Mouse (Mus musculus) heart, embryonic 13.5 days (tissue): Measurements from ENCODE around the gene Zyx. TPM values are rescaled to one million over a fixed set of nuclear protein-coding genes. Genes with fewer than 3 reads are reported as not detected.

Experiments
- ATAC-seq: fragments of 200-750 bp; cut with Nextera tagmentation; 2 replicates; pipeline ENCODE4 v1.8.0; 2017; ENCODE audit warnings: moderate TSS enrichment; ENCODE audit not compliant: insufficient number of reproducible peaks, low FRiP score, low TSS enrichment; ENCODE audit errors: extremely low read depth
- H3K27ac ChIP-seq: fragments of 300-500 bp; sonication (generic); replicated peaks from 2 replicates; pipeline ENCODE4 v1.5.1; 2015; ENCODE audit warnings: moderate library complexity, mild to moderate bottlenecking, inconsistent platforms
- H3K27me3 ChIP-seq: fragments of 300-500 bp; sonication (generic); replicated peaks from 2 replicates; pipeline ENCODE4 v1.6.1; 2015; ENCODE audit warnings: mild to moderate bottlenecking, inconsistent platforms
- H3K36me3 ChIP-seq: fragments of 300-500 bp; sonication (generic); 2 replicates; pipeline ENCODE4 v1.6.1; 2015; ENCODE audit warnings: mild to moderate bottlenecking, inconsistent platforms
- H3K4me1 ChIP-seq: fragments of 300-500 bp; sonication (generic); 2 replicates; pipeline ENCODE4 v1.6.1; 2015; ENCODE audit warnings: inconsistent platforms
- H3K4me2 ChIP-seq: fragments of 300-500 bp; sonication (generic); 2 replicates; pipeline ENCODE4 v1.6.1; 2015; ENCODE audit warnings: inconsistent platforms, mild to moderate bottlenecking, moderate library complexity
- H3K4me3 ChIP-seq: fragments of 300-500 bp; sonication (generic); 2 replicates; pipeline ENCODE4 v1.5.1; 2015; ENCODE audit warnings: moderate library complexity, mild to moderate bottlenecking, inconsistent platforms
- H3K9ac ChIP-seq: fragments of 300-500 bp; sonication (generic); 2 replicates; pipeline ENCODE4 v1.6.1; 2015; ENCODE audit warnings: inconsistent platforms, mild to moderate bottlenecking, moderate library complexity
- H3K9me3 ChIP-seq: fragments of 300-500 bp; sonication (generic); 2 replicates; pipeline ENCODE4 v1.6.1; 2016; ENCODE audit warnings: inconsistent platforms
- WGBS: fragments of 180-500 bp; shearing (Covaris S2); methylation state at CpG from one replicate; pipeline ENCODE4 v1.1.7; 2015; ENCODE audit warnings: mixed read lengths; 5-methylcytosine and 5-hydroxymethylcytosine counted together
- polyA plus RNA-seq: library from polyadenylated mRNA; unstranded; fragments of >200 nt; fragmentation: Nextera tagmentation; extraction: Ambion mirVana; gene quantifications from 2 replicates; pipeline ENCODE4 v1.2.1, GENCODE M21; 2015

Gene Zyx
- polyA plus RNA-seq, 1 experiment from 2014 or later, result 173 TPM

- H3K4me2 ChIP-seq, result no peak overlapping the region
- no peaks in the 10 kb centered on the region for H3K9me3 ChIP-seq
- H3K4me3 ChIP-seq, result no peak overlapping the region
- 79% methylated on average over 6 of the region's 6 CpGs for WGBS
- peaks cover 70% of the 10 kb centered on the region for H3K36me3 ChIP-seq
- H3K4me1 ChIP-seq, result peaks cover 88% of the 10 kb centered on the region
- H3K27me3 ChIP-seq, result no peaks in the 10 kb centered on the region
- ATAC-seq, result no peak
- peak overlapping the region; percentile 93 for H3K27ac ChIP-seq
- no peak overlapping the region for H3K9ac ChIP-seq
Measured at GRCm38 (mm10) chr6:42360231-42360840, 10.9 kb downstream of the Zyx start.

- Histone ChIP-seq H3K27me3 (no peaks in the 10 kb centered on the region), H3K4me3 (no peak overlapping the region), H3K4me2 (no peak overlapping the region), H3K9me3 (no peaks in the 10 kb centered on the region), H3K27ac (peak overlapping the region; percentile 93; the same call in 1 of the 2 replicates), H3K9ac (no peak overlapping the region), H3K4me1 (peaks cover 79% of the 10 kb centered on the region), H3K36me3 (peaks cover 61% of the 10 kb centered on the region)
- WGBS, result 84% methylated on average over 13 of the region's 13 CpGs
- no peak for ATAC-seq
Measured at GRCm38 (mm10) chr6:42361041-42361895, 11.8 kb downstream of the Zyx start.

GRCm38 (mm10) chr6:42362074-42362473, 12.6 kb downstream of the Zyx start:
- H3K4me2 ChIP-seq, result no peak overlapping the region
- H3K27ac ChIP-seq, result peak overlapping the region; percentile 72
- H3K4me1 ChIP-seq, result peaks cover 71% of the 10 kb centered on the region
- ATAC-seq, result no peak
- no peaks in the 10 kb centered on the region for H3K27me3 ChIP-seq
- H3K36me3 ChIP-seq, result peaks cover 53% of the 10 kb centered on the region
- no peak overlapping the region for H3K4me3 ChIP-seq
- H3K9ac ChIP-seq, result peak overlapping the region; percentile 50
- 36% methylated on average over 1 of the region's 1 CpGs for WGBS
- no peaks in the 10 kb centered on the region for H3K9me3 ChIP-seq

- 62% methylated on average over 1 of the region's 1 CpGs for WGBS
- ATAC-seq, result no peak
- H3K9ac ChIP-seq, result peak overlapping the region; percentile 50
Measured at GRCm38 (mm10) chr6:42362497-42362896, 13.1 kb downstream of the Zyx start.

GRCm38 (mm10) chr6:42362974-42363373, 13.5 kb downstream of the Zyx start:
- Histone ChIP-seq H3K9ac (0 out of 2 replicates have a peak overlapping the region, but pooled peaks have one; percentile 50), H3K27me3 (no peaks in the 10 kb centered on the region), H3K4me1 (peaks cover 62% of the 10 kb centered on the region), H3K27ac (peak overlapping the region; percentile 72), H3K4me2 (no peak overlapping the region), H3K9me3 (no peaks in the 10 kb centered on the region), H3K4me3 (no peak overlapping the region), H3K36me3 (peaks cover 44% of the 10 kb centered on the region)
- ATAC-seq, result no peak
- 37% methylated on average over 3 of the region's 3 CpGs for WGBS

More at GRCm38 (mm10) chr6:42362497-42362896, 13.1 kb downstream of the Zyx start:
- H3K27ac ChIP-seq, result peak overlapping the region; percentile 72
- no peak overlapping the region for H3K4me3 ChIP-seq
- H3K4me1 ChIP-seq, result peaks cover 67% of the 10 kb centered on the region
- peaks cover 49% of the 10 kb centered on the region for H3K36me3 ChIP-seq
- H3K4me2 ChIP-seq, result no peak overlapping the region
- no peaks in the 10 kb centered on the region for H3K27me3 ChIP-seq
- H3K9me3 ChIP-seq, result no peaks in the 10 kb centered on the region

DNA sequence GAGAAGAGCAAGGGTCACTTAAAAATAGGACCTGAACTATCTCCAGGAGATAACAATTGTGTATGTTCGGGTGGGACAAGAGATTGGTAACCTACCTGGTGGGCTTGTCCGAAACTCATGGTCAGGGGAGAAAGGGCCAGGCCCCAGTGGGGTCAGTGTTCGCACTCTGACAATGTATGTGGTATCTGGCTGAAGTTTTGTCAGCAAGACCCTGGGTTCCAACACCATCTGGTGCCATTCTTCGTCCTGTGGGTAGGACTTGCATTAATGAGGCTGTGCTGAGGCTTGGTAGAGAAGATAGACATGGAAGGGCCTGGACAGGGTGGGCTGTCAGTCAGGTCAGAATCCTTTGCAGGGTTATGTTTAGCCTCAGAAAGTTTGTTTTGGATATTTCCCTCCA, 14.6 kb downstream of the Zyx start:
- Histone ChIP-seq H3K4me1 (peaks cover 51% of the 10 kb centered on the region), H3K9me3 (no peaks in the 10 kb centered on the region), H3K4me3 (no peak overlapping the region), H3K27me3 (no peaks in the 10 kb centered on the region), H3K27ac (no peak overlapping the region), H3K36me3 (peaks cover 33% of the 10 kb centered on the region), H3K4me2 (no peak overlapping the region), H3K9ac (no peak overlapping the region)
- 71% methylated on average over 4 of the region's 4 CpGs for WGBS
- no peak for ATAC-seq

- Histone ChIP-seq H3K9ac (no peak overlapping the region), H3K4me1 (peaks cover 48% of the 10 kb centered on the region), H3K27me3 (no peaks in the 10 kb centered on the region), H3K36me3 (peaks cover 28% of the 10 kb centered on the region), H3K27ac (no peak overlapping the region), H3K4me3 (no peak overlapping the region), H3K4me2 (no peak overlapping the region), H3K9me3 (no peaks in the 10 kb centered on the region)
- 83% methylated on average over 15 of the region's 15 CpGs for WGBS
- no peak for ATAC-seq
Measured at GRCm38 (mm10) chr6:42364607-42365006, 15.2 kb downstream of the Zyx start.

DNA sequence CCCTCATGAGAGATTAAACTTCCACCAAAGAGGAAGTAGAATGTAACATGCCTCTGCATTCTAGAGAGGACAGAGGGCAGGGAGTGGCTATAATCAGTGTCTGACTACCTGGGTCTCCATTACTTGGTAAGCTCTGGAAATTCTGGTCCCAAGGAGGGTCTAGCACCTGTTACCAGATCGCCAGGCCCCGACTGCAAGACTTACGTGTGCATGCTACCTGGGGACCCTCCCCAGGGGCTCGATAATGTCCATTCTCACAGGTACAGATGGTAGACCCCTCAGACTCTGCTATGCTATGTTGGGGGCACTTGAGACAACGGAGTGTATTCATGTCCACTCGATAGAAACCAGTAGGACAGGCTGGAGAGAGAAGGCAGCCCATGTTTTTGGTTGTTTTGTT, 15.8 kb downstream of the Zyx start:
- no peak overlapping the region for H3K9ac ChIP-seq
- no peak overlapping the region for H3K4me3 ChIP-seq
- no peak for ATAC-seq
- peaks cover 48% of the 10 kb centered on the region for H3K4me1 ChIP-seq
- H3K36me3 ChIP-seq, result peaks cover 22% of the 10 kb centered on the region
- no peaks in the 10 kb centered on the region for H3K27me3 ChIP-seq
- H3K9me3 ChIP-seq, result no peaks in the 10 kb centered on the region
- H3K27ac ChIP-seq, result no peak overlapping the region
- no peak overlapping the region for H3K4me2 ChIP-seq
- 87% methylated on average over 6 of the region's 6 CpGs for WGBS

DNA sequence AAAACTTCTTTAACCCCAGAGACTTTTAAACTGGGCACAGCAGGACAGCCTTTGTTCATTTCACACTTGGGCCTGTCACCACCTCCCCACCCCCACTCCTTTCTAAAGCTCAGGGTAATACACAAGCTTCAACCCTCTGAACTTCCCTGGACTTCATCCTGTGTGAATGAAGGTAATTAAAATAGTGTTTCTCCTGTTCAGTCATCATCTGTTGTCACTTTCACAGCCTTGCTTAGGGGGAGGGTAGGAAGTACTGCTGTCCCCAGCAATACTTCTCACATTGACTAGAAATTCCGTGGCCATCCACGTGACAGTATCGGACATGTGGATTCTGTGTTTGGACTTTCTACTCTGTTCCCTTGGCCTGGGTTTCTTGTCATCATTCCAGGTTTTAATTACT, 20.4 kb downstream of the Zyx start:
- H3K4me2 ChIP-seq, result peak overlapping the region; percentile 29; the same call in 1 of the 2 replicates
- 0 out of 2 replicates have a peak, but pooled peaks cover 1% of the 10 kb centered on the region for H3K36me3 ChIP-seq
- no peak overlapping the region for H3K9ac ChIP-seq
- no peaks in the 10 kb centered on the region for H3K27me3 ChIP-seq
- peak; percentile 29; the same call in 1 of the 2 replicates for ATAC-seq
- peak overlapping the region; percentile 57 for H3K27ac ChIP-seq
- H3K4me3 ChIP-seq, result no peak overlapping the region
- WGBS, result 8% methylated on average over 3 of the region's 3 CpGs
- H3K9me3 ChIP-seq, result no peaks in the 10 kb centered on the region
- peaks cover 51% of the 10 kb centered on the region for H3K4me1 ChIP-seq

GRCm38 (mm10) chr6:42370630-42371363, 21.4 kb downstream of the Zyx start:
- H3K27ac ChIP-seq, result peak overlapping the region; percentile 57
- H3K4me2 ChIP-seq, result no peak overlapping the region

GRCm38 (mm10) chr6:42372001-42372400, 22.6 kb downstream of the Zyx start:
- H3K4me3 ChIP-seq, result peak overlapping the region; percentile 60

More at GRCm38 (mm10) chr6:42370630-42371363, 21.4 kb downstream of the Zyx start:
- H3K9me3 ChIP-seq, result no peaks in the 10 kb centered on the region
- peaks cover 60% of the 10 kb centered on the region for H3K4me1 ChIP-seq
- no peaks in the 10 kb centered on the region for H3K27me3 ChIP-seq
- no peak for ATAC-seq
- no peaks in the 10 kb centered on the region for H3K36me3 ChIP-seq
- 46% methylated on average over 4 of the region's 4 CpGs for WGBS
- H3K9ac ChIP-seq, result no peak overlapping the region
- H3K4me3 ChIP-seq, result no peak overlapping the region

More at GRCm38 (mm10) chr6:42372001-42372400, 22.6 kb downstream of the Zyx start:
- peak overlapping the region; percentile 90 for H3K4me2 ChIP-seq
- H3K4me1 ChIP-seq, result peaks cover 72% of the 10 kb centered on the region
- no peak for ATAC-seq
- peak overlapping the region; percentile 49 for H3K27ac ChIP-seq
- 10% methylated on average over 3 of the region's 3 CpGs for WGBS
- peak overlapping the region; percentile 57; the same call in 1 of the 2 replicates for H3K9ac ChIP-seq
- no peaks in the 10 kb centered on the region for H3K9me3 ChIP-seq
- H3K36me3 ChIP-seq, result no peaks in the 10 kb centered on the region
- H3K27me3 ChIP-seq, result no peaks in the 10 kb centered on the region
